ENCODE assay signal across 30 mouse cellular contexts in genomic region chrX:53204690-53205311, GRCm38 (mm10). TPM values are rescaled to one million over a fixed set of nuclear protein-coding genes. Genes with fewer than 3 reads are reported as not detected.
DNase-seq lines count a peak whose midpoint lies in the region; ATAC-seq and TF ChIP-seq lines count a peak whose summit lies in the region.
"Had no signal": no experiment of that assay in that cellular context is flagged by ENCODE, and none has a peak within 500 bp of the region (broad histone marks: within the 10 kb centered on the region; RNA-seq: fewer than 3 reads in every experiment).

No protein-coding gene starts in this region.

- H3K79me2 ChIP-seq in myocyte (ENCODE audit: control insufficient read depth, insufficient read depth), result no peaks in the 10 kb centered on the region

- ATAC-seq in heart, embryonic 13.5 days (ENCODE audit: extremely low read depth, insufficient number of reproducible peaks, low FRiP score, low TSS enrichment), result no peak
- no peak for ATAC-seq in kidney, postnatal 0 days (replicated peaks; ENCODE audit: low FRiP score, low read depth)
- peak; percentile 69 for ATAC-seq in lung, embryonic 16.5 days (ENCODE audit: low read depth)
- ATAC-seq: forebrain, embryonic 15.5 days; midbrain, embryonic 15.5 days; Patski had no signal

- H3K27me3 ChIP-seq in heart, embryonic 13.5 days (replicated peaks), result no peaks in the 10 kb centered on the region
- H3K27me3 ChIP-seq in kidney, postnatal 0 days (ENCODE audit: insufficient read depth, low read length), result no peaks in the 10 kb centered on the region
- H3K27me3 ChIP-seq in lung, embryonic 16.5 days (ENCODE audit: control insufficient read depth, insufficient read depth, low read depth, low read length), result no peaks in the 10 kb centered on the region
- H3K27me3 ChIP-seq in myocyte (ENCODE audit: control insufficient read depth, insufficient read depth, insufficient read length), result no peaks in the 10 kb centered on the region
- H3K27me3 ChIP-seq: embryonic facial prominence, embryonic 15.5 days; forebrain, embryonic 15.5 days; hindbrain, embryonic 13.5 days; limb, embryonic 15.5 days; midbrain, embryonic 15.5 days had no signal

- no peaks in the 10 kb centered on the region for H3K9me3 ChIP-seq in heart, embryonic 13.5 days
- no peaks in the 10 kb centered on the region for H3K9me3 ChIP-seq in kidney, postnatal 0 days (replicated peaks; ENCODE audit: low read length)
- H3K9me3 ChIP-seq in lung, embryonic 16.5 days (ENCODE audit: control insufficient read depth, low read length), result no peaks in the 10 kb centered on the region
- H3K9me3 ChIP-seq: embryonic facial prominence, embryonic 15.5 days; forebrain, embryonic 15.5 days; hindbrain, embryonic 13.5 days; limb, embryonic 15.5 days; midbrain, embryonic 15.5 days had no signal

- no peak overlapping the region for H3K4me2 ChIP-seq in heart, embryonic 13.5 days
- H3K4me2 ChIP-seq in kidney, postnatal 0 days (ENCODE audit: low read length), result no peak overlapping the region
- H3K4me2 ChIP-seq in lung, embryonic 16.5 days (ENCODE audit: low read depth, low read length), result no peak overlapping the region
- peak overlapping the region; percentile 38 for H3K4me2 ChIP-seq in myocyte (ENCODE audit: low read depth)
- H3K4me2 ChIP-seq: embryonic facial prominence, embryonic 15.5 days; forebrain, embryonic 15.5 days; hindbrain, embryonic 13.5 days; limb, embryonic 15.5 days; midbrain, embryonic 15.5 days had no signal

- H3K4me3 ChIP-seq in heart, embryonic 13.5 days, result no peak overlapping the region
- H3K4me3 ChIP-seq in kidney, postnatal 0 days (replicated peaks; ENCODE audit: low read depth, low read length), result no peak overlapping the region
- no peak overlapping the region for H3K4me3 ChIP-seq in lung, embryonic 16.5 days (ENCODE audit: low read length)
- H3K4me3 ChIP-seq in myocyte, result no peak overlapping the region
- H3K4me3 ChIP-seq: embryonic facial prominence, embryonic 15.5 days; forebrain, embryonic 15.5 days; hindbrain, embryonic 13.5 days; limb, embryonic 15.5 days; midbrain, embryonic 15.5 days had no signal

- no peak for DNase-seq in heart, adult 18-20 months
- peak; percentile 64 for DNase-seq in kidney, postnatal 0 days (ENCODE audit: low spot score)
- DNase-seq in kidney, postnatal 25 days, result no peak
- no peak for DNase-seq in left cerebral cortex, adult 18-20 months (ENCODE audit: low spot score in 2 of 2)
- DNase-seq in spleen, postnatal 10 days (ENCODE audit: low spot score in 2 of 2), result no peak
- DNase-seq: cerebellum, adult 11 months; cerebellum, adult 9-11 months; gastrocnemius, postnatal 14 days; heart, adult 11 months; kidney, postnatal 36 days; layer of hippocampus, adult 9-11 months; left cerebral cortex, postnatal 4 days; right cerebral cortex, postnatal 4 days had no signal

- 43% methylated on average over 3 of the region's 3 CpGs for WGBS in heart, embryonic 13.5 days
- 28% methylated on average over 3 of the region's 3 CpGs for WGBS in kidney, postnatal 0 days
- 18% methylated on average over 3 of the region's 3 CpGs for WGBS in lung, embryonic 16.5 days

- TF ChIP-seq CTCF in kidney, postnatal 0 days (IDR thresholded peaks at IDR 0.05; ENCODE audit: low read depth), result no peak

- H3K9ac ChIP-seq in heart, embryonic 13.5 days, result no peak overlapping the region
- H3K9ac ChIP-seq in kidney, postnatal 0 days (ENCODE audit: low read depth, low read length), result no peak overlapping the region
- H3K9ac ChIP-seq in lung, embryonic 16.5 days (ENCODE audit: low read length), result no peak overlapping the region
- H3K9ac ChIP-seq: embryonic facial prominence, embryonic 15.5 days; forebrain, embryonic 15.5 days; hindbrain, embryonic 13.5 days; limb, embryonic 15.5 days; liver, embryonic 14.5 days; midbrain, embryonic 15.5 days had no signal

- peaks cover 37% of the 10 kb centered on the region for H3K4me1 ChIP-seq in heart, embryonic 13.5 days
- no peaks in the 10 kb centered on the region for H3K4me1 ChIP-seq in kidney, postnatal 0 days (replicated peaks; ENCODE audit: insufficient read depth, low read length)
- H3K4me1 ChIP-seq in lung, embryonic 16.5 days (replicated peaks; ENCODE audit: control insufficient read depth, insufficient read depth, low read length), result peaks cover 20% of the 10 kb centered on the region
- H3K4me1 ChIP-seq: embryonic facial prominence, embryonic 15.5 days; forebrain, embryonic 15.5 days; hindbrain, embryonic 13.5 days; midbrain, embryonic 15.5 days had no signal

- H3K27ac ChIP-seq in heart, embryonic 13.5 days (replicated peaks), result peak overlapping the region; percentile 48
- no peak overlapping the region for H3K27ac ChIP-seq in kidney, postnatal 0 days
- peak overlapping the region; percentile 77 for H3K27ac ChIP-seq in lung, embryonic 16.5 days (ENCODE audit: low read length)
- H3K27ac ChIP-seq: embryonic facial prominence, embryonic 15.5 days; forebrain, embryonic 15.5 days; hindbrain, embryonic 13.5 days; limb, embryonic 15.5 days; liver, embryonic 14.5 days; macrophage; midbrain, embryonic 15.5 days had no signal

- H3ac ChIP-seq in myocyte (ENCODE audit: control insufficient read depth, insufficient read length), result no peak overlapping the region

- TF ChIP-seq POLR2A in myocyte (IDR thresholded peaks at IDR 0.05; ENCODE audit: insufficient read length, low read depth), result no peak

- no peaks in the 10 kb centered on the region for H3K36me3 ChIP-seq in heart, embryonic 13.5 days
- H3K36me3 ChIP-seq in kidney, postnatal 0 days (ENCODE audit: insufficient read depth, low read length), result no peaks in the 10 kb centered on the region
- no peaks in the 10 kb centered on the region for H3K36me3 ChIP-seq in lung, embryonic 16.5 days (ENCODE audit: control insufficient read depth, insufficient read depth, low read length)
- no peaks in the 10 kb centered on the region for H3K36me3 ChIP-seq in myocyte (ENCODE audit: control insufficient read depth, insufficient read depth)
- H3K36me3 ChIP-seq: embryonic facial prominence, embryonic 15.5 days; forebrain, embryonic 15.5 days; hindbrain, embryonic 13.5 days; limb, embryonic 15.5 days; midbrain, embryonic 15.5 days had no signal

TF ChIP-seq in myocyte, 11 proteins besides CTCF, POLR2A, EP300 and RAD21:
- TF ChIP-seq REST (IDR thresholded peaks at IDR 0.05; ENCODE audit: insufficient read depth, insufficient read length) (no peak), TCF3 (IDR thresholded peaks at IDR 0.05; ENCODE audit: insufficient read length, low read depth) (no peak), SRF (IDR thresholded peaks at IDR 0.05; ENCODE audit: control insufficient read depth, insufficient read length, low read depth) (no peak), CEBPB (IDR thresholded peaks at IDR 0.05; ENCODE audit: insufficient read depth, poor library complexity, severe bottlenecking) (peak; percentile 64; the same call in 1 of the 2 replicates), POLR2AphosphoS2 (IDR thresholded peaks at IDR 0.05; ENCODE audit: insufficient read length, low read depth) (no peak)

RNA-seq across cellular contexts. Expression of gene Plac1, which starts 35.1 kb away (rescaled TPM):
- 7.6 and 8.0 TPM in 2 replicates for polyA plus RNA-seq in heart, embryonic 13.5 days (2015; fragmentation: Nextera tagmentation; extraction: Ambion mirVana)
- total RNA-seq in heart, adult 18-20 months (2021), result not detected
- 2.2 and 2.9 TPM in 2 replicates for polyA plus RNA-seq in kidney, postnatal 0 days (2015; fragmentation: Nextera tagmentation; extraction: Ambion mirVana)
- polyA plus RNA-seq in lung, embryonic 16.5 days (2015; fragmentation: Nextera tagmentation; extraction: Ambion mirVana), result 19.5 and 21.1 TPM in 2 replicates
- polyA plus RNA-seq in myocyte (2012; fragmentation: generic; extraction: Trizol), result 0.84 TPM
- total RNA-seq in left cerebral cortex, adult 18-20 months (2021), result not detected
- total RNA-seq: adrenal gland, adult 18-20 months; common myeloid progenitor, adult 5-6 weeks; gastrocnemius, postnatal 14 days; heart, postnatal 25 days; left cerebral cortex, adult 8-10 months; left cerebral cortex, postnatal 4 days had no signal
- polyA plus RNA-seq: macrophage; neural tube, embryonic 14.5 days; urinary bladder, adult 2 months had no signal
